Mouse (Mus musculus) heart, embryonic 16.5 days (tissue): ENCODE data around the gene Lrrc8d. TPM values are rescaled to one million over a fixed set of nuclear protein-coding genes. Genes with fewer than 3 reads are reported as not detected.

Experiments used
- ATAC-seq: fragments of 200-750 bp; cut with Nextera tagmentation; replicated peaks from 2 replicates; pipeline ENCODE4 v1.8.0; 2017; ENCODE audit warnings: moderate number of reproducible peaks; ENCODE audit not compliant: insufficient read depth, low FRiP score; ENCODE audit errors: extremely low read depth
- H3K27ac ChIP-seq: fragments of 300-500 bp; sonication (generic); 2 replicates; pipeline ENCODE4 v1.5.1; 2014; ENCODE audit warnings: mild to moderate bottlenecking, low read length, control low read depth, moderate library complexity
- H3K27me3 ChIP-seq: fragments of 300-500 bp; sonication (generic); 2 replicates; pipeline ENCODE4 v1.6.1; 2014; ENCODE audit warnings: low read length, mixed read lengths; ENCODE audit not compliant: control insufficient read depth, insufficient read depth
- H3K36me3 ChIP-seq: fragments of 300-500 bp; sonication (generic); 2 replicates; pipeline ENCODE4 v1.6.1; 2014; ENCODE audit not compliant: control insufficient read depth, insufficient read depth
- H3K4me1 ChIP-seq: fragments of 300-500 bp; sonication (generic); 2 replicates; pipeline ENCODE4 v1.6.1; 2014; ENCODE audit warnings: low read length, mixed read lengths; ENCODE audit not compliant: control insufficient read depth, insufficient read depth
- H3K4me2 ChIP-seq: fragments of 300-500 bp; sonication (generic); 2 replicates; pipeline ENCODE4 v1.6.1; 2014; ENCODE audit warnings: low read depth, mild to moderate bottlenecking, control low read depth, low read length
- H3K4me3 ChIP-seq: fragments of 300-500 bp; sonication (generic); 2 replicates; pipeline ENCODE4 v1.5.1; 2014; ENCODE audit warnings: mild to moderate bottlenecking, control low read depth, low read length
- H3K9ac ChIP-seq: fragments of 300-500 bp; sonication (generic); 2 replicates; pipeline ENCODE4 v1.6.1; 2014; ENCODE audit warnings: low read length, control low read depth
- H3K9me3 ChIP-seq: fragments of 300-500 bp; sonication (generic); replicated peaks from 2 replicates; pipeline ENCODE4 v1.6.1; 2016; ENCODE audit warnings: low read length; ENCODE audit not compliant: control insufficient read depth
- WGBS: fragments of 180-500 bp; shearing (Covaris S2); extraction: QIAGEN DNeasy Blood & Tissue Kit; methylation state at CpG from one replicate; pipeline ENCODE4 v1.1.7; 2014; 5-methylcytosine and 5-hydroxymethylcytosine counted together
- polyA plus RNA-seq: library from polyadenylated mRNA; unstranded; fragments of >200 nt; fragmentation: Nextera tagmentation; extraction: Ambion mirVana; gene quantifications from 2 replicates; pipeline ENCODE4 v1.2.1, GENCODE M21; 2015

Gene Lrrc8d
- polyA plus RNA-seq, 1 experiment from 2014 or later, result 8.3 TPM

DNA sequence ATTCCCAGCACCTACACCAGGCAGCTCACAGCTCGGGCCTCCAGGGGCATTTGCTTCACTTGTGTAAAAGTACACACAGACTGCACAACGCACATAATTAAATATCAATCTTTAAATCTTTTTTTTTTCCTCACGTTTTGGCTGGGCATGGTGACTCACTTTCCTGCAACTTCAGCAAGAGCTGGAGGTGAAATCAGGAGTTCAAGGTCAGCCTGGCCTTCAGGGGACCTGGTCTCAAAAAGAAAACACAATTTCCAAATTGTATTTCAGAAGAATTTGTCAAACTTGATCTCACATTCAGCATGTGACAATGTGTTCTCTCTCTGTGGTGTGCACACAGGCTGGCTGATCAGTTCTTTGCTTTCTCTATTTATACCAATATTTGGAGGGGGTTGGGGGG, 1.9 kb upstream of the Lrrc8d start:
- Histone ChIP-seq H3K27me3 (no peaks in the 10 kb centered on the region), H3K9ac (no peak overlapping the region), H3K36me3 (no peaks in the 10 kb centered on the region), H3K4me2 (no peak overlapping the region), H3K27ac (no peak overlapping the region), H3K4me3 (no peak overlapping the region), H3K9me3 (no peaks in the 10 kb centered on the region), H3K4me1 (peaks cover 13% of the 10 kb centered on the region)
- ATAC-seq, result no peak
- WGBS, result 85% methylated on average over 3 of the region's 3 CpGs

DNA sequence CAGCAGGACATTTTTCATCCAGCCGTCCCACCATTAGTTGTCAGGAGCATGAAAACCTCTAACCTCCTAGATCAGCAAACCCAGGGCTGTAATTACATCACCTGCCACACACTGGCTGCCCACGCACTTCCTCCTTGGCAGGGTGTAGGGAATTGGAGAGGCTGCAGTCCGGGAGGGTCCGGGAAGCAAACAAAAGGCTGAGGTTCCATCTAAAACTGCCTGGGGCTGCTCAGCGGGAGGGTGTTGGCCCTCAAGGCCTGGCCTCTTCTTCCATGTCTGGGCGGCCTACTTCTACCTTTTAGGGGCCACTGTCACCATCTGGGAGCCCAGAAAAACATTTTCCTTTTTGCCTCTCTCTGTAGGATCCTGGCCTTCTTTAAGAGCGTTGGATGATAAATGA, 1.1 kb upstream of the Lrrc8d start:
- peak overlapping the region; percentile 93 for H3K4me2 ChIP-seq
- ATAC-seq, result no peak
- peaks cover 13% of the 10 kb centered on the region for H3K4me1 ChIP-seq
- no peaks in the 10 kb centered on the region for H3K36me3 ChIP-seq
- no peaks in the 10 kb centered on the region for H3K27me3 ChIP-seq
- no peak overlapping the region for H3K4me3 ChIP-seq
- no peak overlapping the region; the same call in 1 of the 2 replicates for H3K9ac ChIP-seq
- no peak overlapping the region for H3K27ac ChIP-seq
- 43% methylated on average over 7 of the region's 7 CpGs for whole genome bisulfite sequencing
- no peaks in the 10 kb centered on the region for H3K9me3 ChIP-seq

DNA sequence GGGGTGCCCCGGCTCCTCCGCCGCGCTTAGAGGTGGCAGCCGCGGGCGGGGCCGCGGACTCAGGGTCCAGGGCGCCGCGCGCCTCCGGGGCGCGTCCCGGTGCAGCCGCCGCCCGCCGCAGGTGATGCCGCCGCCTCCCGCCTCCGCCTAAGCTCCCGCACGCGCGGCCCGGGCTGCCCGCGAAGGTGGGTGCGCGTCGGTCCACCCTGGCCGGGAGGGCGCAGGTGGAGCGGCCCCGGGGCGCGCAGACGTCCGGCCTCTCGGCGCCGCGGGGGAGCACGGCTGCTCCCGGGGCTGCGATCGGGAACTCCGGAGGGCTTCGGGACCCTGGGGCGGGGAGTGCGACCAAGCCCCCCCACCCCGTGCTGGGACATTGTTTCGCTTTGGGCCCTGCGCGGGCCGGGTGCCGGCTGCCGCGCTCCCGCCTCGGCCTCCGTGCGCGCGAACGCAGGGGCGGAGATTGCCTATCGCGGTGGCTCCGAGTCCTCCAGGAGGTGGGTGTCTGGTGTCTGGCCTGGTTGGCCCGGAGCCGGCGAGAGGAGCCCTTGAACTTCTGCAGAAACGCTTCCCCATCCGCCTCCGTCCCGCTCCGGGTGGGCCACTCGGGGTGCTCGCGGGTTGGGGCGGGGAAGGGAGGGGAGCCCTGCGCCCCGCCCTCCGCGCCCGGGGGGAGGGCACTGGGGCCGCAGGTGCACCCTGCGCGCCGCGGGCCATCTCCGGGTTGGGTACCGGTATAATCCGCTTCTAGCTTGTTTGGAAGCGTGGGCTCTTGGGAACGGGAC, 492 bp downstream of the Lrrc8d start:
- no peaks in the 10 kb centered on the region for H3K36me3 ChIP-seq
- under 1% methylated on average over 90 of the region's 101 CpGs for WGBS
- H3K4me2 ChIP-seq, result peak overlapping the region; percentile 93
- no peaks in the 10 kb centered on the region for H3K9me3 ChIP-seq
- H3K27ac ChIP-seq, result peak overlapping the region; percentile 87
- H3K4me1 ChIP-seq, result peaks cover 23% of the 10 kb centered on the region
- H3K9ac ChIP-seq, result peak overlapping the region; percentile 94
- H3K4me3 ChIP-seq, result peak overlapping the region; percentile 89
- no peaks in the 10 kb centered on the region for H3K27me3 ChIP-seq
- peak; percentile 70 for ATAC-seq

DNA sequence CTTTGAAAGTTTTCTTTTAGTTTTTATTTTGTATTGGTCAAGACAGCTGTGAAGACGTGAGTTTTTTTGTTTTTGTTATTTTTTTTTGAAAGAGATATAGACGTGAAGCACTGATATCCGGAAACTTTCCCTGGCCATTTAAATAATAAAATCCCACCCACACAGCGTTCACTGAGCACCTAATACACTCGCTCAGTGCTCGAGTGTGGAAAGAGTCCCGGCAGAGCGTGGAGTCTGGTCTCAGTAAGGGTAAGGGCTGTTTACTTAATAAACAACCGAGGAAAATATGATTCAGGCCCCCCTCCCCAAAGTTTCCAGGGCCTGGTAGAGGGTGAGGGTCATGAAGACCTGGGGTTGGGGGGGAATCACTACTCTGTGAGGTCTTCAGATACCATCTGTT, 1.6 kb downstream of the Lrrc8d start:
- no peak for ATAC-seq
- H3K36me3 ChIP-seq, result no peaks in the 10 kb centered on the region
- H3K4me2 ChIP-seq, result peak overlapping the region; percentile 93; the same call in 1 of the 2 replicates
- no peak overlapping the region; the same call in 1 of the 2 replicates for H3K4me3 ChIP-seq
- H3K9ac ChIP-seq, result no peak overlapping the region
- H3K4me1 ChIP-seq, result peaks cover 23% of the 10 kb centered on the region
- WGBS, result 62% methylated on average over 9 of the region's 9 CpGs
- no peaks in the 10 kb centered on the region for H3K27me3 ChIP-seq
- H3K27ac ChIP-seq, result no peak overlapping the region
- no peaks in the 10 kb centered on the region for H3K9me3 ChIP-seq

DNA sequence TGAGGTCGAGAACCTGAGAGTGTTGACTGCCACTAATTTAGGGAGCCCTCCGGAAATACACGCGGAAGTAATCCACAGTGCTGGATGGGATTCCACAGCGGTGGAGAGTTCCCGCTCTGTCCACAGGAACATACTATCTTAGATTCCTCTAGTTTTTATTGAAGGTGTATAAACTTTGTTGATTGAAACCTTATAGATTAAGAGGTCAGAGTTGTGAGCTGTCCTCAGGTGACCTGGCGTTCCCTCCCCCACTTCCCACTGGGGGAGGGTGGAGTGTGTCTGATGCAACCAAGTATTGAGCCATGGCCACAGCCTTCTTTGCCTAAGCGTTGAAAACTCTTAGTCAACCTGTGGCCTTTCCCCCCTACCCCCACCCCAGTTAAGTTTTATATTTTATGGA, 2.1 kb downstream of the Lrrc8d start:
- Histone ChIP-seq H3K27ac (no peak overlapping the region), H3K4me2 (no peak overlapping the region), H3K9me3 (no peaks in the 10 kb centered on the region), H3K9ac (no peak overlapping the region), H3K36me3 (no peaks in the 10 kb centered on the region), H3K27me3 (no peaks in the 10 kb centered on the region), H3K4me1 (peaks cover 23% of the 10 kb centered on the region), H3K4me3 (no peak overlapping the region)
- 74% methylated on average over 8 of the region's 8 CpGs for WGBS
- no peak for ATAC-seq

DNA sequence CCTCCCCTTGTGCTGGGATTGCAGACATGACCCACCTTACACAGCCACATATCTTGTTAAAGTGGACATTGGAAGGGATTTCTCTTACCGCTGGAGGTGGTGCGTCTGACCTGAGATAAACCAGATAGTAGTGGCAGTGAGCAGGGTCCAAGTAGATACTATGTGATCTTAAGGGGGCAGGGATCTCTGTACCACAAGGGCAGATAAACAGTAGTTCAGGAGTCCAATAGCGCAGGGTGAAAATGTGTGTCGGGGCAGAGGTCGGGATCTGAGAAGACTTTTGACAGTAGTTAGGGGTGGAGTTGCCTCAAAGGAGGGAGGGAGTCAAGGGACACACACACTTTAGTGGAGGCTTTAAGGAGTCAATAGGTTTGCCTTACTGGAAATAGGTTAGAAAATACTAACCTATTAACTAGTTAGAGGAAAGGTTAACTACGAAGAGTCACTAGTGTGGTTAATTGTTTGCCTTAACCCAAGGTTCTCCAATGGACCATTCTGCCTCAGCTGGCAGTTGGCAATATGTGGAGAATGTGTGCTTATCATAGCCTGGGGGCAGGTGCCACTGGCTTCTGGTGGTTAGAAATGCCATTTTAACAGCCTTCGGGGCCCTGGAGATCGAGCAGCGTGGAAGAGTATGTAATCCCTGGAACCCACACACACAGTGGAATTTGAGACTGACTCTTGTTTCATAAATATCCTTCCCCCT, 3.0 kb downstream of the Lrrc8d start:
- no peak for ATAC-seq
- no peaks in the 10 kb centered on the region for H3K36me3 ChIP-seq
- H3K27ac ChIP-seq, result no peak overlapping the region
- H3K4me1 ChIP-seq, result peaks cover 23% of the 10 kb centered on the region
- 81% methylated on average over 9 of the region's 9 CpGs for WGBS
- no peaks in the 10 kb centered on the region for H3K9me3 ChIP-seq
- no peak overlapping the region for H3K9ac ChIP-seq
- H3K27me3 ChIP-seq, result no peaks in the 10 kb centered on the region
- H3K4me2 ChIP-seq, result no peak overlapping the region
- no peak overlapping the region for H3K4me3 ChIP-seq

DNA sequence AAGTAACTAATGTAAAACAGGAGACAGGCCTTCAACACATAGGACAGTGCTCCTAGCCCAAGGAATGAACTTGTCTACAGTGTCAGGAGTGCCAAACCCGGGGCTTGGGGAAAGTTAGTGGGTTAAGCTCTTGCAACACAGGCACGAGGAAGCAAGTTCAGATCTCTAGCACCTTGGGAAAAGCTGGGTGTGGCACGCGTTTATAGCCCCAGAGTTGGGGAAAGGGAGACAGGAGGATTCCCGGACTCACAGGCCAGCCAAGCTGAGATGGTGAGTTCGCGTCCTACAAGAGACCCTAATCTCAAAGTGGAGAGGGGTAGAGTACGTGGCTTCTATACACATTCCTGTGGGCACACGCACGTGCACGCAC, 3.5 kb downstream of the Lrrc8d start:
- no peak for ATAC-seq
- Histone ChIP-seq H3K27me3 (no peaks in the 10 kb centered on the region), H3K4me1 (peaks cover 23% of the 10 kb centered on the region), H3K4me2 (no peak overlapping the region), H3K27ac (no peak overlapping the region), H3K36me3 (no peaks in the 10 kb centered on the region), H3K9me3 (no peaks in the 10 kb centered on the region), H3K4me3 (no peak overlapping the region), H3K9ac (no peak overlapping the region)
- WGBS, result 82% methylated on average over 11 of the region's 11 CpGs

DNA sequence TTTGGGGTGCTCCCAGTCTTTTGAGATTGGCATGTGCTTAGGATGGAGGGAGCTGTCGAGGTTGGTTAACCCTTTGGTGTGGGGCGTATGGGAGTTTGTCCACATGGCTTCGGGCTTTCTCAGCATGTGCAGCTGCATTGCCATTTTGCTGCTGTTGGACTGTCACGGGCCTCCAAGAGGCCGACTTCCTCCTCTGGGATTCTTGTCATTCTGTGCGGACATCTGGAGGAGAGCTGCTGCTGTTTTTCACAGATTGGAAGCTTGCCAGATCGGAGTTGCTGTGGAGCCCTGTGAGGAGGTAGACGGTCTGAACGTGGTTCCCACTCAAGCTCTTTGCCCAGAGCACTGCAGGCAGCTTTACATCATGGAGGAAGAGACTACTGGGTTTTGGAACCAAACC, 4.8 kb downstream of the Lrrc8d start:
- Histone ChIP-seq H3K4me1 (peaks cover 16% of the 10 kb centered on the region), H3K27ac (no peak overlapping the region), H3K4me2 (no peak overlapping the region), H3K9ac (no peak overlapping the region), H3K27me3 (no peaks in the 10 kb centered on the region), H3K4me3 (no peak overlapping the region), H3K9me3 (no peaks in the 10 kb centered on the region), H3K36me3 (no peaks in the 10 kb centered on the region)
- 25% methylated on average over 9 of the region's 9 CpGs for WGBS
- ATAC-seq, result no peak

DNA sequence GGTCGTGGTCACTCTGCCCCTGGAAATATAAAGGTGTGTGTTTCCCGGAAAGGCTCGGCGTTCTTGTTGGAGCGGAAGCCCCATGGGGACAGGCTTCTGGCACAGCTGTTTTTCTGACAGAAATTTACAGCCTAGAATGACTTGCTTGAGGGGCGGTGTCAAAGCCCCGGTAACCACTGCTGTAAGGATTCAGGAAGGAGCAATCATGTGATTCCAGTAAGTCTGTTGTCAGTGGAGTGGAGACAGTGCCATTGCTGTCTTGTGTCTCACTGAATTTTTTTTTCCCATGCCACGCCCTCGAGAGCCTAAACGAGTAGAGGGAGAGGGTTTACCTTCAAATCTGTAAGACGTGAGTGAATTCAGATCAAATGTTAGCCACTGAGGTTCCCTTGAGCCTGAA, 6.9 kb downstream of the Lrrc8d start:
- Histone ChIP-seq H3K4me1 (peaks cover 12% of the 10 kb centered on the region; the same call in 1 of the 2 replicates), H3K9me3 (no peaks in the 10 kb centered on the region), H3K4me3 (no peak overlapping the region), H3K4me2 (no peak overlapping the region), H3K27me3 (no peaks in the 10 kb centered on the region), H3K9ac (no peak overlapping the region), H3K27ac (no peak overlapping the region), H3K36me3 (no peaks in the 10 kb centered on the region)
- WGBS, result 77% methylated on average over 11 of the region's 11 CpGs
- ATAC-seq, result no peak
